Mouse (Mus musculus): ENCODE results near the gene Zscan25.

DNA sequence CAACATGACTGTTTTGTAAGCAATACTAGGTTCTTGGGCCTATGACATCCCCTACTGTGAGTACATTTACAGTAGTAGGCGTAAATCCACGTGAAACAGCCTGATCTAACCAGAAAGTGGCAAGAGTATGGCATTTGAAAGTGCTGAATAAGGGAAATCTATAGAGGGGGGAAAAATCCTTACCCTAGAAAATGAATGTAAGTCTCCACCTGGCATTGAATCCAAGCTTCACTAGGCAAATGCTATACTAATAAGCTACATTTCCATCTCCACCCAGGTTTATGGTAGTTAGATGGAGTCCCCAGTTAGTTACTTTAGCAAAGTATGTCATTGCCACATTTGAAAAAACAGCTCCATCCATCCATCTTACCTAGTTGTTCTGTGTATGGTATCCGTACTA, 30.8 kb upstream of the Zscan25 start:
- TF ChIP-seq CTCF (IDR thresholded peaks at IDR 0.05; ENCODE audit: extremely low read depth, insufficient read depth, low read length) (no peak), POLR2A (IDR thresholded peaks at IDR 0.05; ENCODE audit: extremely low read depth, insufficient read depth, low read length) (no peak)
